ENCODE assay signal across 9 mouse cellular contexts in genomic region chr9:121757432-121757831, GRCm38 (mm10). TPM values are rescaled to one million over a fixed set of nuclear protein-coding genes. Genes with fewer than 3 reads are reported as not detected.
DNase-seq lines count a peak whose midpoint lies in the region; ATAC-seq and TF ChIP-seq lines count a peak whose summit lies in the region.
"Had no signal": no experiment of that assay in that cellular context is flagged by ENCODE, and none has a peak within 500 bp of the region (broad histone marks: within the 10 kb centered on the region; RNA-seq: fewer than 3 reads in every experiment).

No protein-coding gene starts in this region.

- TF ChIP-seq CTCF in intestine, postnatal 0 days (IDR thresholded peaks at IDR 0.05; ENCODE audit: low read depth) = no peak

- WGBS in heart, embryonic 10.5 days = 74% methylated on average over 3 of the region's 3 CpGs
- WGBS in intestine, postnatal 0 days = 39% methylated on average over 3 of the region's 3 CpGs
- 30% methylated on average over 3 of the region's 3 CpGs for WGBS in liver, embryonic 12.5 days (ENCODE audit: insufficient replicate concordance)
- WGBS in forebrain, embryonic 15.5 days = 53% methylated on average over 3 of the region's 3 CpGs

- H3K27ac ChIP-seq in heart, embryonic 10.5 days = no peak overlapping the region
- no peak overlapping the region; the same call in 1 of the 2 replicates for H3K27ac ChIP-seq in intestine, postnatal 0 days (ENCODE audit: low read depth, low read length)
- H3K27ac ChIP-seq in liver, embryonic 12.5 days = no peak overlapping the region
- no peak overlapping the region for H3K27ac ChIP-seq in forebrain, embryonic 15.5 days (replicated peaks)
- H3K27ac ChIP-seq: neural tube, embryonic 12.5 days had no signal

- H3K4me1 ChIP-seq in heart, embryonic 10.5 days = peaks cover 44% of the 10 kb centered on the region
- 0 out of 2 replicates have a peak, but pooled peaks cover 4% of the 10 kb centered on the region for H3K4me1 ChIP-seq in intestine, postnatal 0 days (replicated peaks; ENCODE audit: control insufficient read depth, insufficient read depth, low read length)
- H3K4me1 ChIP-seq in liver, embryonic 12.5 days = peaks cover 30% of the 10 kb centered on the region
- peaks cover 32% of the 10 kb centered on the region for H3K4me1 ChIP-seq in forebrain, embryonic 15.5 days

- H3K4me3 ChIP-seq in heart, embryonic 10.5 days = no peak overlapping the region
- no peak overlapping the region for H3K4me3 ChIP-seq in intestine, postnatal 0 days (ENCODE audit: low read depth, low read length)
- no peak overlapping the region for H3K4me3 ChIP-seq in liver, embryonic 12.5 days
- H3K4me3 ChIP-seq in forebrain, embryonic 15.5 days = no peak overlapping the region
- H3K4me3 ChIP-seq: neural tube, embryonic 12.5 days had no signal

- DNase-seq in heart, embryonic 10.5 days (ENCODE audit: low spot score) = peak; percentile 64
- DNase-seq in heart, postnatal 4 days = no peak
- DNase-seq in 416B (ENCODE audit: low read depth) = peak; percentile 77
- DNase-seq in brain, adult 2 months (ENCODE audit: low read depth, low spot score) = peak; percentile 57
- DNase-seq in frontal cortex, postnatal 10 days (ENCODE audit: low spot score in 2 of 2) = no peak

- H3K27me3 ChIP-seq in heart, embryonic 10.5 days (ENCODE audit: insufficient read depth, poor library complexity, severe bottlenecking) = no peaks in the 10 kb centered on the region
- no peaks in the 10 kb centered on the region for H3K27me3 ChIP-seq in intestine, postnatal 0 days (replicated peaks; ENCODE audit: control insufficient read depth, insufficient read depth, low read length)
- peaks cover 51% of the 10 kb centered on the region for H3K27me3 ChIP-seq in liver, embryonic 12.5 days (replicated peaks)
- no peaks in the 10 kb centered on the region for H3K27me3 ChIP-seq in forebrain, embryonic 15.5 days
- H3K27me3 ChIP-seq: neural tube, embryonic 12.5 days had no signal

- peaks cover 53% of the 10 kb centered on the region for H3K36me3 ChIP-seq in heart, embryonic 10.5 days
- H3K36me3 ChIP-seq in intestine, postnatal 0 days (ENCODE audit: control insufficient read depth, insufficient read depth) = peaks cover 36% of the 10 kb centered on the region
- H3K36me3 ChIP-seq in liver, embryonic 12.5 days = peaks cover 46% of the 10 kb centered on the region
- H3K36me3 ChIP-seq in forebrain, embryonic 15.5 days = peaks cover 35% of the 10 kb centered on the region

- no peaks in the 10 kb centered on the region for H3K9me3 ChIP-seq in heart, embryonic 10.5 days
- H3K9me3 ChIP-seq in intestine, postnatal 0 days (ENCODE audit: control insufficient read depth) = no peaks in the 10 kb centered on the region
- no peaks in the 10 kb centered on the region for H3K9me3 ChIP-seq in liver, embryonic 12.5 days (replicated peaks)
- H3K9me3 ChIP-seq in forebrain, embryonic 15.5 days = no peaks in the 10 kb centered on the region
- H3K9me3 ChIP-seq: neural tube, embryonic 12.5 days had no signal

- no peak overlapping the region for H3K9ac ChIP-seq in intestine, postnatal 0 days (ENCODE audit: low read depth, low read length)
- H3K9ac ChIP-seq in liver, embryonic 12.5 days = no peak overlapping the region
- no peak overlapping the region for H3K9ac ChIP-seq in forebrain, embryonic 15.5 days (replicated peaks)
- H3K9ac ChIP-seq: neural tube, embryonic 12.5 days had no signal

- ATAC-seq in intestine, postnatal 0 days = no peak
- no peak for ATAC-seq in liver, embryonic 12.5 days
- ATAC-seq in forebrain, embryonic 15.5 days (replicated peaks) = no peak

- peak overlapping the region; percentile 17; the same call in 1 of the 2 replicates for H3K4me2 ChIP-seq in intestine, postnatal 0 days (replicated peaks; ENCODE audit: low read depth)
- H3K4me2 ChIP-seq in liver, embryonic 12.5 days = no peak overlapping the region
- no peak overlapping the region for H3K4me2 ChIP-seq in forebrain, embryonic 15.5 days (replicated peaks)

RNA-seq across cellular contexts. Expression of gene Zfp651, which starts 1.7 kb away (rescaled TPM):
- 6.3 and 7.2 TPM in 2 replicates for polyA plus RNA-seq in heart, embryonic 10.5 days (2016; fragmentation: Nextera tagmentation; extraction: Ambion mirVana)
- total RNA-seq in heart, postnatal 4 days (2021) = 10 to 100 TPM; 75.6 to 81.6 TPM
- polyA plus RNA-seq in intestine, postnatal 0 days (2015; fragmentation: Nextera tagmentation; extraction: Ambion mirVana) = 6.2 and 6.8 TPM in 2 replicates
- 1.9 and 2.6 TPM in 2 replicates for polyA plus RNA-seq in liver, embryonic 12.5 days (2016; fragmentation: Nextera tagmentation; extraction: Ambion mirVana)
- polyA plus RNA-seq in forebrain, embryonic 15.5 days (2015; fragmentation: Nextera tagmentation; extraction: Ambion mirVana) = 20.1 and 20.6 TPM in 2 replicates

RNA-seq across cellular contexts. Expression of gene Klhl40, which starts 20.0 kb away (rescaled TPM):
- polyA plus RNA-seq in heart, embryonic 10.5 days (2016; fragmentation: Nextera tagmentation; extraction: Ambion mirVana) = 0.36 and 0.38 TPM in 2 replicates
- 10 to 100 TPM; 14.1 to 15.4 TPM for total RNA-seq in heart, postnatal 4 days (2021)
- 0.33 and 0.43 TPM in 2 replicates for polyA plus RNA-seq in intestine, postnatal 0 days (2015; fragmentation: Nextera tagmentation; extraction: Ambion mirVana)
- 0.06 and 0.26 TPM in 2 replicates for polyA plus RNA-seq in liver, embryonic 12.5 days (2016; fragmentation: Nextera tagmentation; extraction: Ambion mirVana)
- polyA plus RNA-seq in forebrain, embryonic 15.5 days (2015; fragmentation: Nextera tagmentation; extraction: Ambion mirVana) = 0.50 and 0.69 TPM in 2 replicates

RNA-seq across cellular contexts. Expression of gene Hhatl, which starts 34.9 kb away (rescaled TPM):
- 0.84 and 2.0 TPM in 2 replicates for polyA plus RNA-seq in heart, embryonic 10.5 days (2016; fragmentation: Nextera tagmentation; extraction: Ambion mirVana)
- 10 to 100 TPM; 72.5 to 84.4 TPM for total RNA-seq in heart, postnatal 4 days (2021)
- polyA plus RNA-seq in intestine, postnatal 0 days (2015; fragmentation: Nextera tagmentation; extraction: Ambion mirVana) = 1.3 and 1.6 TPM in 2 replicates
- not detected in 2 replicates for polyA plus RNA-seq in liver, embryonic 12.5 days (2016; fragmentation: Nextera tagmentation; extraction: Ambion mirVana)
- 0.25 TPM in 1 of 2 replicates, not detected in the other for polyA plus RNA-seq in forebrain, embryonic 15.5 days (2015; fragmentation: Nextera tagmentation; extraction: Ambion mirVana)
- polyA plus RNA-seq: neural tube, embryonic 12.5 days had no signal

RNA-seq across cellular contexts. Expression of gene Nktr, which starts 38.5 kb away (rescaled TPM):
- polyA plus RNA-seq in heart, embryonic 10.5 days (2016; fragmentation: Nextera tagmentation; extraction: Ambion mirVana) = 48.7 and 49.8 TPM in 2 replicates
- 10 to 100 TPM; 67.6 to 73.5 TPM for total RNA-seq in heart, postnatal 4 days (2021)
- 32.5 and 35.6 TPM in 2 replicates for polyA plus RNA-seq in intestine, postnatal 0 days (2015; fragmentation: Nextera tagmentation; extraction: Ambion mirVana)
- polyA plus RNA-seq in liver, embryonic 12.5 days (2016; fragmentation: Nextera tagmentation; extraction: Ambion mirVana) = 34.0 and 38.9 TPM in 2 replicates
- polyA plus RNA-seq in forebrain, embryonic 15.5 days (2015; fragmentation: Nextera tagmentation; extraction: Ambion mirVana) = 57.5 and 58.4 TPM in 2 replicates

RNA-seq across cellular contexts. Expression of gene Ss18l2, which starts 47.3 kb away (rescaled TPM):
- 115 and 138 TPM in 2 replicates for polyA plus RNA-seq in heart, embryonic 10.5 days (2016; fragmentation: Nextera tagmentation; extraction: Ambion mirVana)
- total RNA-seq in heart, postnatal 4 days (2021) = 100 to 1,000 TPM; 115 to 127 TPM
- 144 and 145 TPM in 2 replicates for polyA plus RNA-seq in intestine, postnatal 0 days (2015; fragmentation: Nextera tagmentation; extraction: Ambion mirVana)
- 77.5 and 89.3 TPM in 2 replicates for polyA plus RNA-seq in liver, embryonic 12.5 days (2016; fragmentation: Nextera tagmentation; extraction: Ambion mirVana)
- 145 TPM in 2 replicates for polyA plus RNA-seq in forebrain, embryonic 15.5 days (2015; fragmentation: Nextera tagmentation; extraction: Ambion mirVana)

Comparison
In these comparisons a context has a peak if more than half of its experiments do, and no peak if none do; other contexts are left out.
1. DNase-seq: peak in heart, embryonic 10.5 days (single experiment), 416B (single experiment) and brain, adult 2 months (single experiment); none in heart, postnatal 4 days (single experiment) and frontal cortex, postnatal 10 days (0 of 2).